Mouse (Mus musculus): Measurements from ENCODE around the gene Gm20388. TPM values are rescaled to one million over a fixed set of nuclear protein-coding genes. Genes with fewer than 3 reads are reported as not detected.

Gene Gm20388
- polyA plus RNA-seq, 1 experiment: 0.36 TPM

DNA sequence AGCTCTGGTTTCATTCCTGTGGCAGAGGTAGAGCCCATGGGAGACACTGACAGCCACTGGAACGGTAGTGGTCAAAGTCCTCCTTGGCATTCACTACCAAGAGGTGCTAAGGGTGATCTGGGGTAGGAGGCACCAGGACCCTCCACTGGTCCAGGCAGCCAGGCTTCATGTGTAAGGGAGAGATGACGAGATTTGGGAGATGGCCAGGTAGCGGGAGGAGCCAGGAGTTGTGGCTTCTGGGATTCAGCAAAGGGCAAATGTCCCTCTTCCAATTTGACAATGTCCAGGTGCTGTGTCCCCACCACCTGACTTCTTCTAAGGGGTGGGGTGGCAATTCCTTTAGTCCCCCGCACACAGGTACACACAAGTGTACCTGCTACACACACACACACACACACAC lies 501.7 kb downstream of the Gm20388 start:
- peaks cover 51% of the 10 kb centered on the region for H3K27me3 ChIP-seq (ENCODE audit: control insufficient read depth)
- peaks cover 34% of the 10 kb centered on the region for H3K4me1 ChIP-seq (ENCODE audit: control insufficient read depth)
- H3K36me3 ChIP-seq (ENCODE audit: control insufficient read depth): no peaks in the 10 kb centered on the region
- H3K9me3 ChIP-seq (ENCODE audit: control insufficient read depth, low read length): no peaks in the 10 kb centered on the region
- H3K4me3 ChIP-seq (replicated peaks): no peak overlapping the region
- TF ChIP-seq TAL1 (IDR thresholded peaks at IDR 0.05; ENCODE audit: low read length): no peak
- no peak for TF ChIP-seq GATA1 (IDR thresholded peaks at IDR 0.05; ENCODE audit: low read length)

GRCm38 (mm10) chr8:120412911-120413625 lies 502.4 kb downstream of the Gm20388 start:
- H3K27me3 ChIP-seq (ENCODE audit: control insufficient read depth): peaks cover 53% of the 10 kb centered on the region
- TF ChIP-seq GATA1 (IDR thresholded peaks at IDR 0.05; ENCODE audit: low read length): no peak
- no peak for TF ChIP-seq TAL1 (IDR thresholded peaks at IDR 0.05; ENCODE audit: low read length)
- H3K36me3 ChIP-seq (ENCODE audit: control insufficient read depth): no peaks in the 10 kb centered on the region
- no peak overlapping the region for H3K4me3 ChIP-seq (replicated peaks)
- no peaks in the 10 kb centered on the region for H3K9me3 ChIP-seq (ENCODE audit: control insufficient read depth, low read length)
- H3K4me1 ChIP-seq (ENCODE audit: control insufficient read depth): peaks cover 29% of the 10 kb centered on the region

DNA sequence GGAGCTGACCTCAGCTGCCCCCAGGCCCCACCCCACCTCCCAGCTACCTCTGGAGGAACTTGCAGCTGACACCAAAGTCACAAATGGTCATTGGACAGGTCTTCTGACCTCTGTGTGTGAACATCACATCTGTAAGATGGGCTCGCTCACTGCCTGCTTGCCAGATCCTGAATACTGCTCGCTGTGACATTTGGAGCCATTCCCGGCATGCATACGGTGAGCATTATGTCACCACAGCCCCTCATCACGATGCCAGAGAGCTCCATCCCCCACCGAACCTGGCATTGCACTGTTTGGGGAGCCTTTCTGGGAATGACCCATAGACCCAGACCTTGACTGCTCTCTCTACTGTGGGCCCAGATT lies 503.0 kb downstream of the Gm20388 start:
- TF ChIP-seq TAL1 (IDR thresholded peaks at IDR 0.05; ENCODE audit: low read length) (no peak), GATA1 (IDR thresholded peaks at IDR 0.05; ENCODE audit: low read length) (no peak)
- H3K36me3 ChIP-seq (ENCODE audit: control insufficient read depth): no peaks in the 10 kb centered on the region
- H3K4me1 ChIP-seq (ENCODE audit: control insufficient read depth): peaks cover 25% of the 10 kb centered on the region
- no peaks in the 10 kb centered on the region for H3K9me3 ChIP-seq (ENCODE audit: control insufficient read depth, low read length)
- H3K27me3 ChIP-seq (ENCODE audit: control insufficient read depth): peaks cover 54% of the 10 kb centered on the region
- no peak overlapping the region for H3K4me3 ChIP-seq (replicated peaks)

DNA sequence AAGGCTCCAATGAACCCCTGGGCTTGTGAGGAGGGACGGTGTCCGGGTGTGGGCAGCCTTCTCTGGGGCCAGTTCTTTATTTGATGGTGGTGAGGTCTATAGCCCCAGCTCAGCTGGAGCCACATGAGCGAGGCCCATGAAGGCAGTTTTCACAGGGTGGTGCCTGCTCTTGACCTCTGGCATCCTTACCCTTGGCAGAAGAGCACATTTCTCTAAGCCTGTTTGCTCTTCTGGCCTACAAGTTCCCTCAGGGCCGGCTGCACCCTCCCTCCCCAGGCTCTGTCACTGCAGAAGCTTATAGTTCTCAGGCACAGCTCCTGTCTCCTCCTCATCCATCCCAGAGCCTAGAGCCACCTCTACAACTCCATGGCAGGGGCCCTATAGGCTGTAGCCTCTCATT lies 503.6 kb downstream of the Gm20388 start:
- Histone ChIP-seq H3K9me3 (ENCODE audit: control insufficient read depth, low read length) (no peaks in the 10 kb centered on the region), H3K36me3 (ENCODE audit: control insufficient read depth) (no peaks in the 10 kb centered on the region), H3K27me3 (ENCODE audit: control insufficient read depth) (peaks cover 56% of the 10 kb centered on the region), H3K4me3 (replicated peaks) (no peak overlapping the region), H3K4me1 (ENCODE audit: control insufficient read depth) (peaks cover 18% of the 10 kb centered on the region)
- TF ChIP-seq TAL1 (IDR thresholded peaks at IDR 0.05; ENCODE audit: low read length) (no peak), GATA1 (IDR thresholded peaks at IDR 0.05; ENCODE audit: low read length) (no peak)

GRCm38 (mm10) chr8:120415474-120415873 lies 504.8 kb downstream of the Gm20388 start:
- Histone ChIP-seq H3K27me3 (ENCODE audit: control insufficient read depth) (peaks cover 59% of the 10 kb centered on the region), H3K36me3 (ENCODE audit: control insufficient read depth) (no peaks in the 10 kb centered on the region), H3K9me3 (ENCODE audit: control insufficient read depth, low read length) (no peaks in the 10 kb centered on the region), H3K4me3 (replicated peaks) (no peak overlapping the region), H3K4me1 (ENCODE audit: control insufficient read depth) (peaks cover 28% of the 10 kb centered on the region)
- TF ChIP-seq GATA1 (IDR thresholded peaks at IDR 0.05; ENCODE audit: low read length) (no peak), TAL1 (IDR thresholded peaks at IDR 0.05; ENCODE audit: low read length) (no peak)

DNA sequence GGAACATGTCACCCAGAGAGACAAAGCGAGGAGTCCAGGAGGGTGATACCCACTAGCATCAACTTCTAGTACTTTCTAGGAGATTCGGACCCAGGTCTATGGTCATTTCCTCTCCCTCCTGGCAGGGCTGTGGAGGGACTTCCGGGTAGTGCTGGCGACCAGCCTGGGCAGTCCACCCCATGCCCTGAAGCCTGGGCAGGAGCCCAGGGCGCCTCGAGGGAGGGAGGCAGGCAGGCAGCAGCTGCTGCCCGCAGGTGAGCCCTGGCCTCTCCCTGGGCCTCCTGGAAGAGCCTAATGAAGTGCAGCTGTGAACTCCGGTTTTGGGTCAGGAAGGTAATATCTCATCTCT lies 505.5 kb downstream of the Gm20388 start:
- no peaks in the 10 kb centered on the region for H3K36me3 ChIP-seq (ENCODE audit: control insufficient read depth)
- TF ChIP-seq GATA1 (IDR thresholded peaks at IDR 0.05; ENCODE audit: low read length) (no peak), TAL1 (IDR thresholded peaks at IDR 0.05; ENCODE audit: low read length) (no peak)
- H3K27me3 ChIP-seq (ENCODE audit: control insufficient read depth): peaks cover 59% of the 10 kb centered on the region
- no peak overlapping the region for H3K4me3 ChIP-seq (replicated peaks)
- H3K9me3 ChIP-seq (ENCODE audit: control insufficient read depth, low read length): no peaks in the 10 kb centered on the region
- H3K4me1 ChIP-seq (ENCODE audit: control insufficient read depth): peaks cover 32% of the 10 kb centered on the region

- no peak for TF ChIP-seq TAL1 (IDR thresholded peaks at IDR 0.05; ENCODE audit: low read length)
- Histone ChIP-seq H3K27me3 (ENCODE audit: control insufficient read depth) (peaks cover 59% of the 10 kb centered on the region), H3K4me1 (ENCODE audit: control insufficient read depth) (peaks cover 38% of the 10 kb centered on the region), H3K4me3 (replicated peaks) (no peak overlapping the region), H3K9me3 (ENCODE audit: control insufficient read depth, low read length) (no peaks in the 10 kb centered on the region), H3K36me3 (ENCODE audit: control insufficient read depth) (no peaks in the 10 kb centered on the region)
Observed at GRCm38 (mm10) chr8:120416522-120417394, 506.1 kb downstream of the Gm20388 start.

- Histone ChIP-seq H3K4me1 (ENCODE audit: control insufficient read depth) (peaks cover 45% of the 10 kb centered on the region), H3K4me3 (replicated peaks) (no peak overlapping the region), H3K27me3 (ENCODE audit: control insufficient read depth) (peaks cover 49% of the 10 kb centered on the region), H3K9me3 (ENCODE audit: control insufficient read depth, low read length) (no peaks in the 10 kb centered on the region), H3K36me3 (ENCODE audit: control insufficient read depth) (no peaks in the 10 kb centered on the region)
- TF ChIP-seq GATA1 (IDR thresholded peaks at IDR 0.05; ENCODE audit: low read length): no peak
- no peak for TF ChIP-seq TAL1 (IDR thresholded peaks at IDR 0.05; ENCODE audit: low read length)
Observed at GRCm38 (mm10) chr8:120418188-120418587, 507.5 kb downstream of the Gm20388 start.

GRCm38 (mm10) chr8:120419675-120420074 lies 509.0 kb downstream of the Gm20388 start:
- peaks cover 34% of the 10 kb centered on the region for H3K27me3 ChIP-seq (ENCODE audit: control insufficient read depth)
- H3K9me3 ChIP-seq (ENCODE audit: control insufficient read depth, low read length): no peaks in the 10 kb centered on the region
- TF ChIP-seq GATA1 (IDR thresholded peaks at IDR 0.05; ENCODE audit: low read length) (no peak), TAL1 (IDR thresholded peaks at IDR 0.05; ENCODE audit: low read length) (no peak)
- no peak overlapping the region for H3K4me3 ChIP-seq (replicated peaks)
- H3K36me3 ChIP-seq (ENCODE audit: control insufficient read depth): no peaks in the 10 kb centered on the region
- H3K4me1 ChIP-seq (ENCODE audit: control insufficient read depth): peaks cover 52% of the 10 kb centered on the region

Data from erythroblast, embryonic 14.5 days (primary cell).